Mouse (Mus musculus) left cerebral cortex, adult 2 months (tissue): ENCODE data around the gene Tbc1d7. TPM values are rescaled to one million over a fixed set of nuclear protein-coding genes. Genes with fewer than 3 reads are reported as not detected.

Experiments
- DNase-seq, 2 experiments: peaks; one replicate each; pipeline ENCODE4 v3.0.0; 2021 to 2022; ENCODE audit warnings: low spot score in 2 of 2, mixed read lengths in 1 of 2; ENCODE audit errors: extremely low spot score in 1 of 2
- H3K27ac ChIP-seq: fragments of 200-600 bp; 2 replicates; pipeline ENCODE4 v1.8.1; 2022
- H3K4me3 ChIP-seq: fragments of 200-600 bp; 2 replicates; pipeline ENCODE4 v1.8.1; 2022
- CTCF ChIP-seq: fragments of 200-600 bp; IDR thresholded peaks from 2 replicates; pipeline ENCODE4 v1.8.1; 2022; ENCODE audit warnings: antibody characterized with exemption, mild to moderate bottlenecking, moderate library complexity
- intact Hi-C: fragments of 180-260 bp; cut with DNase I; formaldehyde crosslinking; loops from one replicate; pipeline ENCODE4 v1.15.1; 2025
- total RNA-seq, 2 experiments: library from RNA; stranded (reverse); gene quantifications; 2 replicates each; pipeline ENCODE4 v1.2.3; 2021

The Tbc1d7 gene
- total RNA-seq, 2 experiments from 2014 or later, result 23.4 to 29.0 TPM

DNA sequence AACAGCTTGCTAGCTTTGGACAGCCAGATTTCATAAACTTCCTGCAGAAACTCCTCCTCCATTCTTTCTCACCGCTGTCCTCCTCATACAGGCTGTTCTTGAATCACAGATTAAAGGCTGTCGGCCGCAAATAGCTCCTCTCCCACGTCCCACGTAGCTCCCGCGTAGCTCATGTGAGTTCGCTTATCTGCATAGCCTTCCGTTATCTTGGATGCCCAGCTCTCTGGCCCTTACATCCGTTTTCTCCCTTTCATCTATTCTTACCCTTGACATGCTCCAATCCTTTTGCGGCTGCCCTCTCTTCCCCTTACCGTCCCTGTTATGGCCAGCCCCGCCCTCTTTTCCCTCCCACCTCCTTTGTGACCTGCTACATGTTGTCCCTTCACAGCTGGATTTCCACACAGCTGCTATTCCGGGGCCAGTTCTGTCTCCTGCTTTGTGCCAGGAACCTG is 20.5 kb upstream of the Tbc1d7 start:
- TF ChIP-seq CTCF, result no peak
- intact Hi-C loops, result loop anchor here (5.0 kb wide), 1 partner anchor 41 kb away; no protein-coding TSS in a partner anchor
- DNase-seq, result peak; percentile 55 to 61

DNA sequence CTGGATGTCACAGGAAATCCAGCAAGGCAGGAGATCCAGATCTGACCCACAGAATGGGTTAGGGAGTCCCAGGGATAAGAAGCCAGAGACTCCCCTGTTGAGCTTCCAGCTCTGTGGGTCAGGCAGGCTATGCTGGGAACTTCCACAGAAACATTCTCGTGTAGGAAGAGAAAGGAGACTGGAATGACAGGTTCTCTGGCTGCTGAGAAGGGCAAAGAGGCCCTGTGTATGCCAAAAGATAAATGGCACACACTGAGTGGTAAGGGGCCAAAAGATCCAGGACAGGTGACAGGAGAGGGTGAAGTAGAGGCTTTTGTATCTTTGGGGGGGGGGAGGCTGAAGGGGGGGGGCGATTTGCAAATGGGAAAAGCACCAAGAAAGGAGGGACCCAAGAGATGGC is 20.0 kb upstream of the Tbc1d7 start:
- Histone ChIP-seq H3K4me3 (no peak overlapping the region), H3K27ac (peak overlapping the region; percentile 65)
- no peak for DNase-seq
- intact Hi-C loops, result loop anchor here (5.0 kb wide), 1 partner anchor 41 kb away; no protein-coding TSS in a partner anchor
- no peak for TF ChIP-seq CTCF

More for the DNA sequence above, 20.5 kb upstream of the Tbc1d7 start:
- H3K4me3 ChIP-seq, result no peak overlapping the region
- peak overlapping the region; percentile 72 for H3K27ac ChIP-seq

DNA sequence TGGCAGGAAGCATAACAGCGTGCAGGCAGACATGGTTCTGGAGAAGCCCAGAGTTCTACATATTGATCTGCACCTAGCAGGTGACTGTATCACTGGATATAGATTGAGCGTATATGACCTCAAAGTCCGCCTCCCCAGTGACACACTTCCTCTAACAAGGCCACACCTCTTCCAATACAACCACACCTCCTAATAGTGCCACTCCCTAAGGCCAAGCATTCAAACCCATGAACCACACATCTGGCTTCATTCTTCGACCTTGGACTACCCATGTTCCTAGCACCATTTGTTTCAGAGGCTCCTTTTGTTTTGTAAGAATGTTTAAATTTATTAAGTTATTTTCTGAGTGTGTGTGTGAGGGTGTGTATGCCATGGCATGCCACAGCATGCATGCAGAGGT is 16.4 kb upstream of the Tbc1d7 start:
- TF ChIP-seq CTCF, result no peak
- no peak for DNase-seq
- intact Hi-C loops, result no loop called here

DNA sequence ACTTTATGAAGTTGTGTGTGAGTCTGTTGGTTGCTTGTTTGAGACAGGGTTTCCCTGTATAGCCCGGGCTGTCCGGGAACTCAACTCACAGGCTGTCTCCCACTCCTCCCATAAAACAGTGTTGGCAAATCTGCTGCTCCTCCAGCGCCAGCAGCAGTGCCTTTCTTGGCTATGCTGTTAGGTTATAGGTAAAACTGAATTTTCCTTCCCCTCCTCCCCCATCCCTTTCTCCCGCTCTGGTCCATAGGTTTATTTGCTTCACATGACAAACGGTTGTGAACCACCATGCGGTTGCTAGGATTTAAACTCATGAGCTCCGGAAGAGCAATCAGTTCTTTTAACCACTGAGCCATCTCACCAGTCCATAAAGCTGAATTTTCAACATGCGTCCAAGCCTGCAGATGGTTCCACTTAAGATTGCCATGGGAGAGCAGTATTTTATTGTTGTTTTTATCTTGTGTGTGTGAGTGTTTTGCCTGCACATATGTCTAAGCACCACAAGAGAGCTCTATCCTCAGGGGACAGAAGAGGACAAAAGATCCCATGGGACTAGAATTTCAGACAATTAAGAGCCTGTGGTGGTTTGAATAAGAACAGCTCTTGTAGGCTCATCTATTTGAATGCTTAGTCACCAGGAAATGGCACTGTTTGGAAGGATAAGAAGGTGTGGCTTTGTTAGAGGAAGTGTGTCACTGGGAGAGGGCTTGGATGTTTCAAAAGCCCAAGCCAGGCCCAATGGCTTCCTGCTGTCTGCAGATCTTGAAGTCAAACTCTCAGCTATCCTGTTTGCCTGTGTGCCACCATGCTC is 12.2 kb upstream of the Tbc1d7 start:
- no peak for DNase-seq
- no peak for TF ChIP-seq CTCF
- no peak overlapping the region for H3K27ac ChIP-seq
- peak overlapping the region; percentile 32 for H3K4me3 ChIP-seq
- intact Hi-C loops, result loop anchor here (2.0 kb wide), 2 partner anchors 117 to 297 kb away; partner anchors contain the start of gene Ranbp9

More for the DNA sequence above, 16.4 kb upstream of the Tbc1d7 start:
- H3K4me3 ChIP-seq, result no peak overlapping the region
- H3K27ac ChIP-seq, result no peak overlapping the region

DNA sequence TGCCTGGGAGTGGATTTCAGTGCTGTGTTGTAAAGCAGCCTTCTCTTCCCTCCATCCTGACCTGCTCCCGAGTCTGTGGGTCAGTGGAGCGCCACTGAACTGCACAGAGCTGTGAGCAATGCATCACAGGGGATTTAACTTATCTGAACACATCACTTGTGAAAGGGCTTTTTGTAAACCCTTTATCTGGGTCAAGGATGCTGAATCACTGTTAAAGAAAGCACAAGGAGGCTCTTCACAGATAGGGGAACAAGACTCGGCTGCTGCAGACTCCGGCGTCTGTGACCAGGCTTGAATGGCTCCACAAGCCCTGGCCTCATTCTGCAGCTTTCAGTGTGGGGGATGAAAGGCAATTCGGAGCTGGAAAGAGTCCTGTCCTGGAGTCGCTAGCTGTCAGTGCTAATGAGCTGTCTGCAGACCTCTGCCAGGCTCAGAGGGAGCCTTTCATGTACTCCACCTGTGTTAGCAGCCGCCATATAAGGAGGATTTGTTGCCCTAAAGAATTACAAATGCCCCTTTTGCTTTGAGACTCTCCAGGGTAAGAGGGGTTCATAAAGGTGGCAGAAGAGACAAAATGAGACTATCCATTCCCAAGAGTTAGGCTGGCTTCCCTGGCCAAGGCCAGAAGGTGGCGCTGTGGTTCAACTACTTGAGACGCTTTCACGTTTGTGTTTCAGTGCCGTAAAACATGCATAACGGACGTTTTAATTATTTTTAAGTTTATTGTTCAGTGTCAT is 11.3 kb upstream of the Tbc1d7 start:
- DNase-seq, result peak; percentile 79 to 86
- Histone ChIP-seq H3K4me3 (peak overlapping the region; percentile 32), H3K27ac (peak overlapping the region; percentile 42; the same call in 1 of the 2 replicates)
- intact Hi-C loops, result loop anchor here (2.0 kb wide), 2 partner anchors 118 to 298 kb away; partner anchors contain the start of gene Ranbp9
- TF ChIP-seq CTCF, result peak; percentile 92

DNA sequence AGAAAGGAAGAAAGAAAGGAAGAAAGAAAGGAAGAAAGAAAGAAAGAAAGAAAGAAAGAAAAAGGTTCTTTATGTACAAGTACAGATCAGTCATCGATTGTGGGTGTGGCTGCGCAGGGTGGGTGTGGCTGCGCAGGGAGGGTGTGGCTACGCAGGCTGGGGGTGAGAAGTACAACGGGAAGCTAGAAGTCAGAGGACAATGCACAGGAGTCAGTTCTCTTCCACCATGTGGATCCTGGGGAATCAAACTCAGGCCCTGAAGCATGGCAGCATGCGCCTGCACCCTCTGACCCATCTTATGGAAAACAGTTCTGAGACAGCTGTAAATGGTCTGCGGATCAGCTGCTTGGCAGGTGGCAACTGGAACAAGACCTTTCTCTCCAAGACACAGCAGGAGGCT is 9.8 kb upstream of the Tbc1d7 start:
- no peak for DNase-seq
- intact Hi-C loops, result no loop called here
- no peak for TF ChIP-seq CTCF
- Histone ChIP-seq H3K27ac (no peak overlapping the region), H3K4me3 (no peak overlapping the region)

DNA sequence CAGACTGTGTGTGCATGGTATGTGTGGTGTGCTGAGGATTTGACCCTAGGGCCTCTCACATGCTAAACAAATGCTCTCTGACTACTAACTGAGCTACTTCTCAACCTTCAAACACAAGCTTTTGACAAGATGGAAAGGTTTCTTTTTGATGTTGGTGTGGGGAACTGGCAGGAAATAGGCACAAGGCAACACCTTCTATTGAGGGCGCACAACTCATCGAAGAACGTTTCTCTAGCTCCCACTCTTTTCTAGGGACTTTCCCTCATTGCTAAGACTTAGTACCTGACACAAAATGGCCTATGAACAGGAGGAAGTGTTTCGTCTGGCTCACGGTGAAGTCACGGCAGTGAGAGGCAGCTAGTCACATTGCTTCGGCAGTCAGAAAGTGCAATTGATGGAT is 6.0 kb upstream of the Tbc1d7 start:
- Histone ChIP-seq H3K4me3 (no peak overlapping the region), H3K27ac (no peak overlapping the region)
- DNase-seq, result no peak
- intact Hi-C loops, result no loop called here
- no peak for TF ChIP-seq CTCF

DNA sequence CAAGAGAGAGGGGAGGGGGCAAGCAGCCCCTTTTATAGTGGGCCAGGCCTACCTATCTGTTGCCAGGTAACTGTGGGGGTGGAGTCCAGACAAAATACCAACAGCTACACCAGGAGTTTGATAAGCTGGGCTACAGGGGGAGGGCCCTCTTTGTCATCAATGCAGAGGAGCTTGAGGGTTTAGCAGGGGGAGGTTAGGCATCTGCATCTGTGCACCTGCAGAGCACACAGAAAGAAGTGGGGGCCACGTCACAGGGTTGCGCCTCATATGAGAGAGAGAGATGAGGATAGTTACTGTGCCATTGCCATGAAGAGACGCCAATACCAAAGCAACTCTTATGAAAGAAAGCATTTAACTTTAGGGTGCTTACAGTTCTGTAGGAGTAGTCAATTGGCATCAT is 5.4 kb upstream of the Tbc1d7 start:
- intact Hi-C loops, result no loop called here
- H3K4me3 ChIP-seq, result no peak overlapping the region
- no peak for TF ChIP-seq CTCF
- H3K27ac ChIP-seq, result no peak overlapping the region
- no peak for DNase-seq

DNA sequence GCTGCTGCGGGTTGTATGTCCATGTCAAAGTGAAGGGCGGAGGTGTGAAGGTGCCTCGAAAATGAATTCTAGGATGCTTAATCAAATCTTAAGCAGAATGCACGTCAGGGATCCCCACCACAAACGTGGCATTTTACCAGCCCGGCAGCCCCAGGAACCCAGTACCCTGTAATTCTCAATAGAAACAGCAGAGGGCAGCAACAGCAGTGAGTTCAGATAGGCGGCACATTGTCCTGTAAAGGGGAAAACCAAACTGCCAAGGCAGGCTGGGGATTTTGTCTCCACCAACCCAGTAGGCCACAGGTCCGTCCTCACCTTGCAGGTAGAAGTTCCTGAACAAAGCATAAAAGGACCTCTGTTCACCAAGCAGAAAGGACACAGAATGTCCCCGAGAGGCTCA is 2.0 kb upstream of the Tbc1d7 start:
- no peak overlapping the region for H3K27ac ChIP-seq
- H3K4me3 ChIP-seq, result no peak overlapping the region
- intact Hi-C loops, result loop anchor here (5.0 kb wide), 2 partner anchors 384 to 564 kb away; no protein-coding TSS in a partner anchor
- peak; percentile 95 for TF ChIP-seq CTCF
- peak; percentile 77 to 83 for DNase-seq

DNA sequence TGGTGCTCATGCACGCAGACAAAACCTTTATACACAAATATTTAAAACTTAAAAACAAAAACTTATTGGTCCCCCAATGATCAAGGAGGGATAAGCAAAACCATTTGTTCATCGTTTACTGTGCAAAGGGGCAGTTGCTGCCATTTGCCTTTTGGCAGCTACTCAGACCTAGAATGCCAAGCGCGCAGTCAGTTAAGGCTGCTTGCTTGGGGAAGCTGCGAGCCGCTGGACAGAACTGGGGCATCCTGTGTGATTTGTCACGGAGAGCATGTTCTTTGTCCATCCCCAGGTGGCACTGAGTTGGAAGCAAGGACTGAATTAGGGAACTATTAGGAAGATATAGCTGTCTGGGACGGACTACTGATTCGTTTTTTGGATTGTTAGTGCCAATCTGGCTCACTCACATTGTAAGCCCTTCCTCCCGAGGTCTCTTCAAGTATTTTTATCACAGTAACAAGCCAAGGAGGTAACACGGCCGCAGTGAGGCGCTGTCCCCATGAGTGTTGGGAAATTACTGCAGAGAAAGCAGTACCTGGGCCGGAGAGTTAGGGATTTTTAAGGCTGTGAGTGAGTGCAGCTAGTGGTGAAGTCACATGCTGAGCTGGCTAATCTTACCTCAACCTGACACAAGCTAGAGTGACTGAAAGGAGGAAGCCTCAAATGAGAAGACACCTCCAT is 874 bp upstream of the Tbc1d7 start:
- intact Hi-C loops, result loop anchor here (5.0 kb wide), 2 partner anchors 385 to 565 kb away; no protein-coding TSS in a partner anchor

DNA sequence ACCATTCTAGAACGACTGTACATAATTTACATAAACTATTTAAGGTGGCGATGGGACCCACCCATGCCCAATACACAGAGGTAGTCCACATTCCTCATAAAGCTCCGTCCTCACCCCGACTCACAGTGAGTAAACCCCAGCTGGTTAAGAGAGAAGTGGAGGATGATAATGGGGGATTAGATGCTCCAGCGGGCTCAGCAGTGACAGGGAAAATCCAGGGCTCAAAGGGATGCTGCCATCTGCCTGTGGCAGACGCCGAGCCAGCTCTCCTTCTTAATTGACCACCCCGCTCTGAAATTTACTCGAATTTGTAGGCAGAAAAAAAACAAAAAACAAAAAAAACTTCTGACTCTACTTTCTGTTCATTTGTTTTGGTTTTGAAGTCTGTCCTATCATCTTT is 3.6 kb downstream of the Tbc1d7 start:
- Histone ChIP-seq H3K27ac (no peak overlapping the region), H3K4me3 (no peak overlapping the region)
- TF ChIP-seq CTCF, result no peak
- DNase-seq, result no peak
- intact Hi-C loops, result no loop called here

More for the DNA sequence above, 874 bp upstream of the Tbc1d7 start:
- H3K27ac ChIP-seq, result peak overlapping the region; percentile 85; the same call in 1 of the 2 replicates
- H3K4me3 ChIP-seq, result peak overlapping the region; percentile 63
- DNase-seq, result no peak
- TF ChIP-seq CTCF, result peak; percentile 34
